Mouse (Mus musculus) heart, postnatal 0 days (tissue): ENCODE results near the gene Abcg8. TPM values are rescaled to one million over a fixed set of nuclear protein-coding genes. Genes with fewer than 3 reads are reported as not detected.

Source experiments
- ATAC-seq: fragments of 200-750 bp; cut with Nextera tagmentation; 2 replicates; pipeline ENCODE4 v1.8.0; 2017; ENCODE audit warnings: low read depth, moderate number of reproducible peaks, moderate library complexity; ENCODE audit not compliant: insufficient read depth
- DNase-seq: peaks from one replicate; pipeline ENCODE4 v3.0.0-alpha.2; 2016; ENCODE audit warnings: low spot score
- H3K27ac ChIP-seq: fragments of 300-500 bp; sonication (generic); 2 replicates; pipeline ENCODE4 v1.5.1; 2014; ENCODE audit warnings: low read depth, mild to moderate bottlenecking
- H3K27me3 ChIP-seq: fragments of 300-500 bp; sonication (generic); 2 replicates; pipeline ENCODE4 v1.6.1; 2014; ENCODE audit warnings: low read length, mixed read lengths; ENCODE audit not compliant: control insufficient read depth, insufficient read depth
- H3K36me3 ChIP-seq: fragments of 300-500 bp; sonication (generic); replicated peaks from 2 replicates; pipeline ENCODE4 v1.6.1; 2014; ENCODE audit warnings: low read length, mixed read lengths; ENCODE audit not compliant: control insufficient read depth, insufficient read depth
- H3K4me1 ChIP-seq: fragments of 300-500 bp; sonication (generic); 2 replicates; pipeline ENCODE4 v1.6.1; 2014; ENCODE audit warnings: antibody characterized with exemption; ENCODE audit not compliant: control insufficient read depth, insufficient read depth
- H3K4me2 ChIP-seq: fragments of 300-500 bp; sonication (generic); 2 replicates; pipeline ENCODE4 v1.6.1; 2014; ENCODE audit warnings: low read depth, mild to moderate bottlenecking, low read length, moderate library complexity
- H3K4me3 ChIP-seq: fragments of 300-500 bp; sonication (generic); 2 replicates; pipeline ENCODE4 v1.5.1; 2014; ENCODE audit warnings: low read depth, low read length
- H3K9ac ChIP-seq: fragments of 300-500 bp; sonication (generic); replicated peaks from 2 replicates; pipeline ENCODE4 v1.6.1; 2014; ENCODE audit warnings: low read depth, low read length, mixed read lengths
- H3K9me3 ChIP-seq: fragments of 300-500 bp; sonication (generic); replicated peaks from 2 replicates; pipeline ENCODE4 v1.6.1; 2016; ENCODE audit warnings: low read length; ENCODE audit not compliant: control insufficient read depth
- CTCF ChIP-seq: IDR thresholded peaks from 2 replicates; pipeline ENCODE4 v1.5.1; 2016; ENCODE audit warnings: antibody characterized with exemption, control low read depth, low read depth
- EP300 ChIP-seq: IDR thresholded peaks from 2 replicates; pipeline ENCODE4 v1.6.1; 2016; ENCODE audit warnings: antibody characterized with exemption, low read depth
- WGBS: fragments of 180-500 bp; shearing (Covaris S2); extraction: QIAGEN DNeasy Blood & Tissue Kit; methylation state at CpG from one replicate; pipeline ENCODE4 v1.1.7; 2014; 5-methylcytosine and 5-hydroxymethylcytosine counted together
- polyA plus RNA-seq: library from polyadenylated mRNA; unstranded; fragments of >200 nt; fragmentation: Nextera tagmentation; extraction: Ambion mirVana; gene quantifications from 2 replicates; pipeline ENCODE4 v1.2.1, GENCODE M21; 2015
- total RNA-seq: library from RNA; depleted of rRNA; stranded (reverse); fragments of >200 nt; gene quantifications from 2 replicates; pipeline ENCODE4 v1.2.3, GENCODE M21; 2014; ENCODE audit warnings: low replicate concordance

The Abcg8 gene
- total and polyA plus RNA-seq, 2 experiments from 2014 or later = not detected

GRCm38 (mm10) chr17:84644292-84645050 lies 31.6 kb upstream of the Abcg8 start:
- H3K4me2 ChIP-seq = no peak overlapping the region; the same call in 1 of the 2 replicates
- no peak for TF ChIP-seq CTCF
- TF ChIP-seq EP300 = no peak
- no peaks in the 10 kb centered on the region for H3K27me3 ChIP-seq
- 0 out of 2 replicates have a peak, but pooled peaks cover 3% of the 10 kb centered on the region for H3K4me1 ChIP-seq
- WGBS = 55% methylated on average over 16 of the region's 16 CpGs
- H3K9ac ChIP-seq = no peak overlapping the region
- H3K36me3 ChIP-seq = no peaks in the 10 kb centered on the region
- H3K4me3 ChIP-seq = no peak overlapping the region
- ATAC-seq (0 out of 2 replicates have a peak, but pooled peaks have one; percentile 17), DNase-seq (no peak)
- H3K9me3 ChIP-seq = no peaks in the 10 kb centered on the region
- H3K27ac ChIP-seq = no peak overlapping the region

DNA sequence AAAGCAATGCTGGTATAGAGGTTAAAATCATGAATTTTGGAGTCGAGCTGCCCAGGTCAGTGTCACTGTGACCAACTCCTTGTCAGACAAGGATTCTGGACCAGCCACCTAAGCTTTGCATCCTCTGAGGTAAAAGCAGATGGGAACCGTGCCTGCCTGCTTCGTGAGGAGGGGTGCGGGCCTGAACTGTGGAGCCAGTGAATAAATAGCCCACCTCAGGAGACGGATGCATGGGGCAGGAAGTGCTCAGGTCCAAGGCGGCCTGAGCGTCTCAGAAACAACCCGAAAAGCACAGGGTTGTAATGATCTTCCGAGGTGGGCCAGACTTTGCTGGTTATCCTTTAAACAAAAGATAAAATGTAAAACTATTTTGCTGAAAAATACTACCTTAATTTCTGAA lies 31.0 kb upstream of the Abcg8 start:
- no peaks in the 10 kb centered on the region for H3K27me3 ChIP-seq
- H3K36me3 ChIP-seq = no peaks in the 10 kb centered on the region
- H3K4me1 ChIP-seq = 0 out of 2 replicates have a peak, but pooled peaks cover 3% of the 10 kb centered on the region
- 62% methylated on average over 9 of the region's 9 CpGs for WGBS
- no peak overlapping the region for H3K9ac ChIP-seq
- no peak for TF ChIP-seq EP300
- no peak for TF ChIP-seq CTCF
- DNase-seq (no peak), ATAC-seq (no peak)
- no peak overlapping the region for H3K27ac ChIP-seq
- no peaks in the 10 kb centered on the region for H3K9me3 ChIP-seq
- no peak overlapping the region for H3K4me2 ChIP-seq
- no peak overlapping the region for H3K4me3 ChIP-seq

DNA sequence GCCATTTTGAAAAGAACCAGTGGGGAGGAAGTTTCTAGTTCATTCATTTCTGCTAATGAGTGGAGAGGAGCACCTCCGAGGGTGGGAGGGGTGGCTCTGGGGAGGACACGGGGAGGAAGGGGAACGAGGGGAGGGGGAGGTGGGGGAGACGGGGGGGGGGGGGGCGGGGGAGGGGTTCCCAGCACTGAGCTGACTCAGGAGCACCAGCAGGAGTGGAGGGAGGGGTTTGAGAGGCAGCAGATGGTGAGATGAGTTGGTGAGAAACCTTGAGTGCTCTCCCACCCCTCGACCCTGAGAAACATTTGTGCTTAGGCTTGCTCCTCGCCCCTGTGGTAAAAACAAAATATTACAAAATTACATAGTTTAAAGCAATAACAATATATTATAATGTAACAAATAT lies 30.2 kb upstream of the Abcg8 start:
- Histone ChIP-seq H3K4me1 (0 out of 2 replicates have a peak, but pooled peaks cover 3% of the 10 kb centered on the region), H3K27ac (no peak overlapping the region), H3K4me2 (no peak overlapping the region), H3K9me3 (no peaks in the 10 kb centered on the region), H3K36me3 (no peaks in the 10 kb centered on the region), H3K27me3 (no peaks in the 10 kb centered on the region), H3K4me3 (no peak overlapping the region), H3K9ac (no peak overlapping the region)
- DNase-seq (no peak), ATAC-seq (no peak)
- 23% methylated on average over 3 of the region's 7 CpGs for WGBS
- TF ChIP-seq EP300 (no peak), CTCF (no peak)

GRCm38 (mm10) chr17:84646477-84646876 lies 29.6 kb upstream of the Abcg8 start:
- 0 out of 2 replicates have a peak, but pooled peaks cover 3% of the 10 kb centered on the region for H3K4me1 ChIP-seq
- no peak for DNase-seq
- no peaks in the 10 kb centered on the region for H3K9me3 ChIP-seq
- no peak overlapping the region for H3K4me3 ChIP-seq
- TF ChIP-seq CTCF = no peak
- no peak for TF ChIP-seq EP300
- no peak overlapping the region for H3K9ac ChIP-seq
- WGBS = 66% methylated on average over 2 of the region's 2 CpGs
- no peak overlapping the region for H3K27ac ChIP-seq
- H3K4me2 ChIP-seq = no peak overlapping the region
- ATAC-seq = no peak
- H3K36me3 ChIP-seq = no peaks in the 10 kb centered on the region
- no peaks in the 10 kb centered on the region for H3K27me3 ChIP-seq

DNA sequence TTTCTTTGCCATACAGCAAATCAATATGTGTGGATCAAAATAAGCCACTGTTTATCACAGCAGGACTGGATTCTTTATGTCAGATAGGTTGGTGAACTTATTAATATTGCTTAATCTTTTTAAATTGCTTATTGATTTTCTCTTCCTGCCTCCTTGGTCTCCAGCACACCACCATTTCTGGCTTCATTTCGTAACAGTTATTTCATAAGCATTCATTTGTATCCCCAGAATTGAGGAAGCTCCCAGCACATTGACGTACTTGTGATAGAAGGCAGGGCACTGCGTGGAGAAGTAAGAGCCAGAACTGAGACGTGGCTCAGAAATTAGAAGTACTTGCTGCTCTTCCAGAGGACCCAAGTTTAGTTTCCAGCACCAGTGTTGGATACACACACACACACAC lies 28.5 kb upstream of the Abcg8 start:
- ATAC-seq (no peak), DNase-seq (no peak)
- Histone ChIP-seq H3K4me1 (0 out of 2 replicates have a peak, but pooled peaks cover 3% of the 10 kb centered on the region), H3K36me3 (no peaks in the 10 kb centered on the region), H3K4me3 (no peak overlapping the region), H3K9ac (no peak overlapping the region), H3K4me2 (no peak overlapping the region), H3K9me3 (no peaks in the 10 kb centered on the region), H3K27ac (no peak overlapping the region), H3K27me3 (no peaks in the 10 kb centered on the region)
- TF ChIP-seq EP300 = no peak
- no peak for TF ChIP-seq CTCF
- 86% methylated on average over 4 of the region's 4 CpGs for WGBS
